Mouse (Mus musculus): ENCODE measurements at regions not wholly inside any gene's neighbourhood (a gene's known extent, or its start where the extent isn't known, plus 50 kb on each side); places are given as distances from the start of the nearest gene placed in this dataset.

- TF ChIP-seq CTCF (IDR thresholded peaks at IDR 0.05; ENCODE audit: low read depth) (no peak), EP300 (IDR thresholded peaks at IDR 0.05; ENCODE audit: low read depth) (no peak)
Measured at GRCm38 (mm10) chr10:118960076-118960475, 90.1 kb upstream of the Dyrk2 start.
